Mouse (Mus musculus) thymus, adult 2 months (tissue): ENCODE data around the gene Cyp11a1. TPM values are rescaled to one million over a fixed set of nuclear protein-coding genes. Genes with fewer than 3 reads are reported as not detected.
A peak's percentile ranks its signal among the peaks of the same experiment; 100 is the strongest.

Experiments used
- DNase-seq: peaks from one replicate; pipeline ENCODE4 v3.0.0; 2021
- H3K27ac ChIP-seq: fragments of 200-500 bp; 2 replicates; pipeline ENCODE4 v1.5.1; 2012; ENCODE audit warnings: low read length, control low read depth; ENCODE audit not compliant: control insufficient read depth, insufficient read depth
- H3K27me3 ChIP-seq: fragments of 200-500 bp; 2 replicates; pipeline ENCODE4 v1.6.1; 2012; ENCODE audit warnings: mild to moderate bottlenecking, low read length, moderate library complexity, mixed read lengths; ENCODE audit not compliant: control insufficient read depth, insufficient read depth
- H3K36me3 ChIP-seq: fragments of 200-500 bp; 2 replicates; pipeline ENCODE4 v1.6.1; 2012; ENCODE audit warnings: mild to moderate bottlenecking, low read length, moderate library complexity; ENCODE audit not compliant: control insufficient read depth, insufficient read depth
- H3K4me1 ChIP-seq: fragments of 200-500 bp; replicated peaks from 2 replicates; pipeline ENCODE4 v1.6.1; 2012; ENCODE audit warnings: low read length; ENCODE audit not compliant: control insufficient read depth, insufficient read depth
- H3K4me3 ChIP-seq: fragments of 200-500 bp; 2 replicates; pipeline ENCODE4 v1.5.1; 2012; ENCODE audit warnings: mild to moderate bottlenecking, low read length, control low read depth, moderate library complexity; ENCODE audit not compliant: control insufficient read depth, insufficient read depth
- CTCF ChIP-seq: fragments of 200-500 bp; IDR thresholded peaks from 2 replicates; pipeline ENCODE4 v1.5.1; 2012; ENCODE audit warnings: mild to moderate bottlenecking, control low read depth, low read length, moderate library complexity, borderline replicate concordance; ENCODE audit not compliant: control insufficient read depth, poor library complexity, insufficient read depth; ENCODE audit errors: extremely low read depth
- POLR2A ChIP-seq: fragments of 200-500 bp; IDR thresholded peaks from 2 replicates; pipeline ENCODE4 v1.6.1; 2012; ENCODE audit warnings: mild to moderate bottlenecking, low read length, control low read depth, moderate library complexity; ENCODE audit not compliant: control insufficient read depth, poor library complexity, insufficient read depth; ENCODE audit errors: extremely low read depth
- WGBS: fragments of 180-500 bp; shearing (Covaris S2); methylation state at CpG from one replicate; pipeline ENCODE4 v1.1.7; 2018; 5-methylcytosine and 5-hydroxymethylcytosine counted together
- polyA plus RNA-seq: library from polyadenylated mRNA; depleted of rRNA; stranded (reverse); fragments of >200 nt; gene quantifications from 2 replicates; pipeline ENCODE4 v1.2.3, GENCODE M21; 2012

Gene Cyp11a1
- polyA plus RNA-seq, 1 experiment: 1.3 TPM

- Histone ChIP-seq H3K4me3 (no peak overlapping the region), H3K4me1 (peaks cover 69% of the 10 kb centered on the region), H3K27me3 (no peaks in the 10 kb centered on the region), H3K27ac (peak overlapping the region; percentile 96; the same call in 1 of the 2 replicates), H3K36me3 (no peaks in the 10 kb centered on the region)
- no peak for TF ChIP-seq POLR2A
- no peak for TF ChIP-seq CTCF
- 91% methylated on average over 14 of the region's 14 CpGs for WGBS
- DNase-seq: peak; percentile 30
These were observed 38.8 kb upstream of the Cyp11a1 start for GRCm38 (mm10) chr9:57967237-57967960.

GRCm38 (mm10) chr9:57968166-57968771 lies 37.9 kb upstream of the Cyp11a1 start:
- peak; percentile 72 for DNase-seq

GRCm38 (mm10) chr9:57968783-57969542 lies 37.2 kb upstream of the Cyp11a1 start:
- Histone ChIP-seq H3K4me1 (peaks cover 78% of the 10 kb centered on the region), H3K27me3 (no peaks in the 10 kb centered on the region), H3K36me3 (no peaks in the 10 kb centered on the region), H3K4me3 (no peak overlapping the region), H3K27ac (peak overlapping the region; percentile 96)
- peak; percentile 25 for DNase-seq
- 86% methylated on average over 8 of the region's 8 CpGs for WGBS
- TF ChIP-seq POLR2A: no peak
- no peak for TF ChIP-seq CTCF

More at GRCm38 (mm10) chr9:57968166-57968771, 37.9 kb upstream of the Cyp11a1 start:
- no peaks in the 10 kb centered on the region for H3K36me3 ChIP-seq
- peak overlapping the region; percentile 96 for H3K27ac ChIP-seq
- H3K27me3 ChIP-seq: no peaks in the 10 kb centered on the region
- 24% methylated on average over 9 of the region's 9 CpGs for WGBS
- peaks cover 76% of the 10 kb centered on the region for H3K4me1 ChIP-seq
- TF ChIP-seq CTCF: no peak
- TF ChIP-seq POLR2A: no peak
- no peak overlapping the region for H3K4me3 ChIP-seq

GRCm38 (mm10) chr9:57969736-57970495 lies 36.3 kb upstream of the Cyp11a1 start:
- 51% methylated on average over 11 of the region's 11 CpGs for whole genome bisulfite sequencing
- Histone ChIP-seq H3K27ac (peak overlapping the region; percentile 96), H3K4me3 (no peak overlapping the region), H3K4me1 (peaks cover 80% of the 10 kb centered on the region), H3K36me3 (no peaks in the 10 kb centered on the region), H3K27me3 (no peaks in the 10 kb centered on the region)
- DNase-seq: peak; percentile 37
- TF ChIP-seq POLR2A: no peak
- TF ChIP-seq CTCF: no peak

- Histone ChIP-seq H3K36me3 (no peaks in the 10 kb centered on the region), H3K27ac (peak overlapping the region; percentile 96), H3K4me3 (no peak overlapping the region), H3K27me3 (no peaks in the 10 kb centered on the region), H3K4me1 (peaks cover 79% of the 10 kb centered on the region)
- WGBS: 8% methylated on average over 5 of the region's 5 CpGs
- no peak for DNase-seq
- TF ChIP-seq POLR2A: no peak
- TF ChIP-seq CTCF: no peak
These were observed 34.8 kb upstream of the Cyp11a1 start for GRCm38 (mm10) chr9:57971413-57971812.
